8 mouse cellular contexts compared by ENCODE assay signal in genomic region chr15:97663750-97664406, GRCm38 (mm10). TPM values are rescaled to one million over a fixed set of nuclear protein-coding genes. Genes with fewer than 3 reads are reported as not detected.
A peak's percentile ranks its signal among the peaks of the same experiment; 100 is the strongest.
DNase-seq lines count a peak whose midpoint lies in the region; ATAC-seq and TF ChIP-seq lines count a peak whose summit lies in the region.

No protein-coding gene starts in this region.

- H3K4me1 ChIP-seq in bone marrow macrophage, adult 2 months (ENCODE audit: control insufficient read depth, insufficient read depth, low read length): no peaks in the 10 kb centered on the region; the same call in 1 of the 2 replicates
- H3K4me1 ChIP-seq in embryonic facial prominence, embryonic 15.5 days: no peaks in the 10 kb centered on the region
- H3K4me1 ChIP-seq in heart, embryonic 11.5 days (ENCODE audit: control insufficient read depth, insufficient read depth, low read length): no peaks in the 10 kb centered on the region
- H3K4me1 ChIP-seq in kidney, embryonic 15.5 days: peaks cover 6% of the 10 kb centered on the region; the same call in 1 of the 2 replicates

- H3ac ChIP-seq in C2C12 (ENCODE audit: control insufficient read depth, insufficient read length, low read depth): no peak overlapping the region

- no peaks in the 10 kb centered on the region for H3K36me3 ChIP-seq in C2C12 (ENCODE audit: control insufficient read depth, insufficient read depth)
- no peaks in the 10 kb centered on the region for H3K36me3 ChIP-seq in embryonic facial prominence, embryonic 15.5 days
- no peaks in the 10 kb centered on the region for H3K36me3 ChIP-seq in heart, embryonic 11.5 days (ENCODE audit: control insufficient read depth, insufficient read depth, low read length)
- H3K36me3 ChIP-seq in kidney, embryonic 15.5 days: no peaks in the 10 kb centered on the region

- H3K27ac ChIP-seq in bone marrow macrophage, adult 2 months (ENCODE audit: insufficient read depth, low read depth, low read length): no peak overlapping the region
- H3K27ac ChIP-seq in embryonic facial prominence, embryonic 15.5 days (replicated peaks): 0 out of 2 replicates have a peak overlapping the region, but pooled peaks have one; percentile 65
- H3K27ac ChIP-seq in heart, embryonic 11.5 days (ENCODE audit: low read depth, low read length): no peak overlapping the region
- H3K27ac ChIP-seq in kidney, embryonic 15.5 days: peak overlapping the region; percentile 30; the same call in 1 of the 2 replicates

- no peak for TF ChIP-seq POLR2A in bone marrow macrophage, adult 2 months (IDR thresholded peaks at IDR 0.05; ENCODE audit: borderline replicate concordance, low read depth, low read length)

- H3K4me3 ChIP-seq in C2C12 (ENCODE audit: insufficient read depth, poor library complexity, severe bottlenecking): no peak overlapping the region
- peak overlapping the region; percentile 62 for H3K4me3 ChIP-seq in bone marrow macrophage, adult 2 months (ENCODE audit: insufficient read depth, low read length)
- peak overlapping the region; percentile 47 for H3K4me3 ChIP-seq in embryonic facial prominence, embryonic 15.5 days (replicated peaks)
- H3K4me3 ChIP-seq in heart, embryonic 11.5 days (ENCODE audit: low read depth, low read length): peak overlapping the region; percentile 36
- H3K4me3 ChIP-seq in kidney, embryonic 15.5 days (replicated peaks): peak overlapping the region; percentile 49

- peaks cover 3% of the 10 kb centered on the region for H3K27me3 ChIP-seq in C2C12 (ENCODE audit: control insufficient read depth, insufficient read depth, insufficient read length)
- H3K27me3 ChIP-seq in embryonic facial prominence, embryonic 15.5 days: no peaks in the 10 kb centered on the region
- no peaks in the 10 kb centered on the region for H3K27me3 ChIP-seq in heart, embryonic 11.5 days (ENCODE audit: control insufficient read depth, insufficient read depth, low read length)
- H3K27me3 ChIP-seq in kidney, embryonic 15.5 days: no peaks in the 10 kb centered on the region

- 6% methylated on average over 19 of the region's 19 CpGs for WGBS in embryonic facial prominence, embryonic 15.5 days
- WGBS in heart, embryonic 11.5 days (ENCODE audit: insufficient replicate concordance): 6% methylated on average over 19 of the region's 19 CpGs
- 7% methylated on average over 19 of the region's 19 CpGs for WGBS in kidney, embryonic 15.5 days

- H3K79me2 ChIP-seq in C2C12 (ENCODE audit: control insufficient read depth, insufficient read depth): no peaks in the 10 kb centered on the region

- TF ChIP-seq CTCF in C2C12 (IDR thresholded peaks at IDR 0.05; ENCODE audit: control insufficient read depth, insufficient read depth, insufficient read length): peak; percentile 6
- TF ChIP-seq CTCF in bone marrow macrophage, adult 2 months (IDR thresholded peaks at IDR 0.05; ENCODE audit: low read depth, low read length): peak; percentile 98

- H3K9me3 ChIP-seq in embryonic facial prominence, embryonic 15.5 days (replicated peaks): no peaks in the 10 kb centered on the region
- no peaks in the 10 kb centered on the region for H3K9me3 ChIP-seq in heart, embryonic 11.5 days (replicated peaks; ENCODE audit: control insufficient read depth, low read length)
- no peaks in the 10 kb centered on the region for H3K9me3 ChIP-seq in kidney, embryonic 15.5 days (replicated peaks)

- 0 out of 2 replicates have a peak overlapping the region, but pooled peaks have one; percentile 10 for H3K9ac ChIP-seq in embryonic facial prominence, embryonic 15.5 days
- peak overlapping the region; percentile 59; the same call in 1 of the 2 replicates for H3K9ac ChIP-seq in heart, embryonic 11.5 days (ENCODE audit: low read depth, low read length)
- peak overlapping the region; percentile 35; the same call in 1 of the 2 replicates for H3K9ac ChIP-seq in kidney, embryonic 15.5 days

- H3K79me3 ChIP-seq in C2C12 (ENCODE audit: low read depth): no peaks in the 10 kb centered on the region

- DNase-seq in liver: peak; percentile 74
- DNase-seq in spleen, postnatal 36 days (ENCODE audit: low spot score in 2 of 2): peak; percentile 62 to 72

- peak; percentile 58; the same call in 1 of the 2 replicates for ATAC-seq in embryonic facial prominence, embryonic 15.5 days (ENCODE audit: insufficient number of reproducible peaks, low FRiP score, low TSS enrichment, low read depth)
- ATAC-seq in heart, embryonic 11.5 days (replicated peaks; ENCODE audit: insufficient number of reproducible peaks, low FRiP score, low TSS enrichment): peak; percentile 42
- peak; percentile 61 for ATAC-seq in kidney, embryonic 15.5 days (replicated peaks; ENCODE audit: low FRiP score)
- peak; percentile 82 for ATAC-seq in monocyte, adult 5-6 weeks (replicated peaks; ENCODE audit: insufficient number of reproducible peaks, low FRiP score, low TSS enrichment, poor library complexity, severe bottlenecking)

- H3K4me2 ChIP-seq in embryonic facial prominence, embryonic 15.5 days (replicated peaks): peak overlapping the region; percentile 72
- H3K4me2 ChIP-seq in heart, embryonic 11.5 days: peak overlapping the region; percentile 81
- H3K4me2 ChIP-seq in kidney, embryonic 15.5 days: peak overlapping the region; percentile 80

TF ChIP-seq in C2C12, 6 proteins besides CTCF, POLR2A, EP300 and RAD21:
- no peak for TF ChIP-seq USF1 (IDR thresholded peaks at IDR 0.05; ENCODE audit: low read depth)
- TF ChIP-seq CEBPB (IDR thresholded peaks at IDR 0.05; ENCODE audit: low read depth): no peak

RNA-seq across cellular contexts. Expression of gene Rpap3, which starts 41.7 kb away (rescaled TPM):
- 16.4 TPM for polyA plus RNA-seq in C2C12 (2012; fragmentation: generic; extraction: Trizol)
- polyA plus RNA-seq in bone marrow macrophage, adult 2 months (2012; ENCODE audit: insufficient read depth, insufficient read length, missing spikeins): 9.9 and 10.4 TPM in 2 replicates
- 19.7 and 24.0 TPM in 2 replicates for polyA plus RNA-seq in embryonic facial prominence, embryonic 15.5 days (2015; fragmentation: Nextera tagmentation; extraction: Ambion mirVana)
- polyA plus RNA-seq in heart, embryonic 11.5 days (2014; fragmentation: Nextera tagmentation; extraction: Ambion mirVana): 30.4 and 30.5 TPM in 2 replicates
- 29.5 and 33.8 TPM in 2 replicates for polyA plus RNA-seq in kidney, embryonic 15.5 days (2015; fragmentation: Nextera tagmentation; extraction: Ambion mirVana)
- total RNA-seq in monocyte, adult 5-6 weeks (2017): 7.9 to 17.5 TPM (median 14.1 TPM) in 3 replicates

Comparison
In these comparisons a context has a peak if more than half of its experiments do, and no peak if none do; other contexts are left out.
1. H3K27ac ChIP-seq: peak in embryonic facial prominence, embryonic 15.5 days (single experiment) and kidney, embryonic 15.5 days (single experiment); none in bone marrow macrophage, adult 2 months (single experiment) and heart, embryonic 11.5 days (single experiment).
2. Peak in every context shown above with its lines, with median percentiles within 50 percentile points of each other: ATAC-seq, H3K4me2 ChIP-seq and H3K9ac ChIP-seq.